Mouse (Mus musculus) stomach, embryonic 16.5 days (tissue): ENCODE results near the gene Pde4d. TPM values are rescaled to one million over a fixed set of nuclear protein-coding genes. Genes with fewer than 3 reads are reported as not detected.

Experiments
- ATAC-seq: fragments of 200-750 bp; cut with Nextera tagmentation; 2 replicates; pipeline ENCODE4 v1.8.0; 2017; ENCODE audit warnings: moderate number of reproducible peaks, moderate TSS enrichment; ENCODE audit not compliant: insufficient read depth, low FRiP score
- H3K27ac ChIP-seq: fragments of 300-500 bp; sonication (generic); 2 replicates; pipeline ENCODE4 v1.5.1; 2014; ENCODE audit warnings: low read length
- H3K27me3 ChIP-seq: fragments of 300-500 bp; sonication (generic); 2 replicates; pipeline ENCODE4 v1.6.1; 2014; ENCODE audit warnings: low read length, control low read depth, mixed read lengths; ENCODE audit not compliant: control insufficient read depth, insufficient read depth
- H3K36me3 ChIP-seq: fragments of 300-500 bp; sonication (generic); 2 replicates; pipeline ENCODE4 v1.6.1; 2014; ENCODE audit warnings: low read length; ENCODE audit not compliant: control insufficient read depth, insufficient read depth
- H3K4me1 ChIP-seq: fragments of 300-500 bp; sonication (generic); 2 replicates; pipeline ENCODE4 v1.6.1; 2014; ENCODE audit warnings: low read length, control low read depth, mixed read lengths; ENCODE audit not compliant: control insufficient read depth, insufficient read depth
- H3K4me2 ChIP-seq: fragments of 300-500 bp; sonication (generic); 2 replicates; pipeline ENCODE4 v1.6.1; 2014; ENCODE audit warnings: low read depth, low read length, mixed read lengths
- H3K4me3 ChIP-seq: fragments of 300-500 bp; sonication (generic); replicated peaks from 2 replicates; pipeline ENCODE4 v1.5.1; 2014; ENCODE audit warnings: mild to moderate bottlenecking, low read length
- H3K9ac ChIP-seq: fragments of 300-500 bp; sonication (generic); 2 replicates; pipeline ENCODE4 v1.6.1; 2014; ENCODE audit warnings: low read length
- H3K9me3 ChIP-seq: fragments of 300-500 bp; sonication (generic); replicated peaks from 2 replicates; pipeline ENCODE4 v1.6.1; 2016; ENCODE audit warnings: low read length, control low read depth; ENCODE audit not compliant: control insufficient read depth
- WGBS: fragments of 180-500 bp; shearing (Covaris S2); extraction: QIAGEN DNeasy Blood & Tissue Kit; methylation state at CpG from one replicate; pipeline ENCODE4 v1.1.7; 2014; 5-methylcytosine and 5-hydroxymethylcytosine counted together
- polyA plus RNA-seq: library from polyadenylated mRNA; unstranded; fragments of >200 nt; fragmentation: Nextera tagmentation; extraction: Ambion mirVana; gene quantifications from 2 replicates; pipeline ENCODE4 v1.2.1, GENCODE M21; 2015

Pde4d gene
- polyA plus RNA-seq, 1 experiment from 2014 or later, result 22.1 TPM

GRCm38 (mm10) chr13:108480451-108480850 lies 30.7 kb downstream of the Pde4d start:
- no peaks in the 10 kb centered on the region for H3K36me3 ChIP-seq
- ATAC-seq, result no peak
- H3K9ac ChIP-seq, result no peak overlapping the region
- H3K27me3 ChIP-seq, result no peaks in the 10 kb centered on the region
- H3K9me3 ChIP-seq, result no peaks in the 10 kb centered on the region
- no peak overlapping the region for H3K4me3 ChIP-seq
- H3K4me1 ChIP-seq, result no peaks in the 10 kb centered on the region
- 88% methylated on average over 3 of the region's 3 CpGs for WGBS
- no peak overlapping the region for H3K4me2 ChIP-seq
- no peak overlapping the region for H3K27ac ChIP-seq

GRCm38 (mm10) chr13:108485036-108485435 lies 35.3 kb downstream of the Pde4d start:
- ATAC-seq, result no peak
- no peaks in the 10 kb centered on the region for H3K9me3 ChIP-seq
- 67% methylated on average over 6 of the region's 6 CpGs for WGBS
- H3K9ac ChIP-seq, result no peak overlapping the region
- no peaks in the 10 kb centered on the region for H3K36me3 ChIP-seq
- no peaks in the 10 kb centered on the region for H3K27me3 ChIP-seq
- no peak overlapping the region for H3K4me2 ChIP-seq
- no peak overlapping the region for H3K27ac ChIP-seq
- H3K4me1 ChIP-seq, result no peaks in the 10 kb centered on the region
- no peak overlapping the region for H3K4me3 ChIP-seq

GRCm38 (mm10) chr13:108487066-108487465 lies 37.3 kb downstream of the Pde4d start:
- H3K27ac ChIP-seq, result no peak overlapping the region
- H3K27me3 ChIP-seq, result no peaks in the 10 kb centered on the region
- H3K4me3 ChIP-seq, result no peak overlapping the region
- H3K9ac ChIP-seq, result no peak overlapping the region
- H3K4me1 ChIP-seq, result no peaks in the 10 kb centered on the region
- no peak for ATAC-seq
- no peaks in the 10 kb centered on the region for H3K36me3 ChIP-seq
- H3K4me2 ChIP-seq, result no peak overlapping the region
- H3K9me3 ChIP-seq, result no peaks in the 10 kb centered on the region
- WGBS, result 83% methylated on average over 3 of the region's 3 CpGs

- Histone ChIP-seq H3K4me1 (no peaks in the 10 kb centered on the region), H3K4me2 (no peak overlapping the region), H3K27me3 (no peaks in the 10 kb centered on the region), H3K27ac (no peak overlapping the region), H3K4me3 (no peak overlapping the region), H3K9ac (no peak overlapping the region), H3K36me3 (no peaks in the 10 kb centered on the region), H3K9me3 (no peaks in the 10 kb centered on the region)
- ATAC-seq, result no peak
These were observed 40.1 kb downstream of the Pde4d start for GRCm38 (mm10) chr13:108489825-108490224.

GRCm38 (mm10) chr13:108490872-108491271 lies 41.1 kb downstream of the Pde4d start:
- WGBS, result 87% methylated on average over 2 of the region's 2 CpGs
- H3K9me3 ChIP-seq, result no peaks in the 10 kb centered on the region
- no peak for ATAC-seq

GRCm38 (mm10) chr13:108492886-108493285 lies 43.1 kb downstream of the Pde4d start:
- H3K4me2 ChIP-seq, result no peak overlapping the region
- H3K27ac ChIP-seq, result no peak overlapping the region
- no peaks in the 10 kb centered on the region for H3K9me3 ChIP-seq
- no peak overlapping the region for H3K4me3 ChIP-seq
- no peaks in the 10 kb centered on the region for H3K27me3 ChIP-seq
- peaks cover 2% of the 10 kb centered on the region; the same call in 1 of the 2 replicates for H3K4me1 ChIP-seq
- ATAC-seq, result no peak
- no peaks in the 10 kb centered on the region for H3K36me3 ChIP-seq
- H3K9ac ChIP-seq, result no peak overlapping the region

More at GRCm38 (mm10) chr13:108490872-108491271, 41.1 kb downstream of the Pde4d start:
- H3K4me1 ChIP-seq, result no peaks in the 10 kb centered on the region
- H3K9ac ChIP-seq, result no peak overlapping the region
- H3K4me2 ChIP-seq, result no peak overlapping the region
- no peak overlapping the region for H3K4me3 ChIP-seq
- no peaks in the 10 kb centered on the region for H3K36me3 ChIP-seq
- no peak overlapping the region for H3K27ac ChIP-seq
- H3K27me3 ChIP-seq, result no peaks in the 10 kb centered on the region

GRCm38 (mm10) chr13:108494365-108494764 lies 44.6 kb downstream of the Pde4d start:
- no peaks in the 10 kb centered on the region for H3K9me3 ChIP-seq
- no peak overlapping the region for H3K9ac ChIP-seq
- H3K4me1 ChIP-seq, result peaks cover 8% of the 10 kb centered on the region
- no peak overlapping the region for H3K4me3 ChIP-seq
- no peak overlapping the region for H3K4me2 ChIP-seq
- H3K27me3 ChIP-seq, result no peaks in the 10 kb centered on the region
- no peak overlapping the region for H3K27ac ChIP-seq
- 49% methylated on average over 2 of the region's 2 CpGs for WGBS
- ATAC-seq, result no peak
- no peaks in the 10 kb centered on the region for H3K36me3 ChIP-seq

- Histone ChIP-seq H3K27me3 (no peaks in the 10 kb centered on the region), H3K4me2 (no peak overlapping the region), H3K9me3 (no peaks in the 10 kb centered on the region), H3K27ac (peak overlapping the region; percentile 42), H3K9ac (no peak overlapping the region), H3K4me1 (peaks cover 8% of the 10 kb centered on the region), H3K4me3 (no peak overlapping the region), H3K36me3 (no peaks in the 10 kb centered on the region)
- ATAC-seq, result no peak
- WGBS, result 53% methylated on average over 8 of the region's 8 CpGs
These were observed 48.0 kb downstream of the Pde4d start for GRCm38 (mm10) chr13:108497768-108498167.

GRCm38 (mm10) chr13:108498247-108498743 lies 48.5 kb downstream of the Pde4d start:
- ATAC-seq, result peak; percentile 91
- H3K4me1 ChIP-seq, result peaks cover 8% of the 10 kb centered on the region
- no peaks in the 10 kb centered on the region for H3K9me3 ChIP-seq
- H3K4me2 ChIP-seq, result peak overlapping the region; percentile 24
- no peaks in the 10 kb centered on the region for H3K36me3 ChIP-seq
- H3K27ac ChIP-seq, result peak overlapping the region; percentile 39
- 48% methylated on average over 9 of the region's 9 CpGs for WGBS
- no peaks in the 10 kb centered on the region for H3K27me3 ChIP-seq
- peak overlapping the region; percentile 14 for H3K4me3 ChIP-seq
- H3K9ac ChIP-seq, result 0 out of 2 replicates have a peak overlapping the region, but pooled peaks have one; percentile 35
